Mouse (Mus musculus): ENCODE results near the gene Vav3. TPM values are rescaled to one million over a fixed set of nuclear protein-coding genes. Genes with fewer than 3 reads are reported as not detected.

Vav3 gene
- total RNA-seq, 1 experiment from 2014 or later = 71.3 TPM

- no peak for ATAC-seq (replicated peaks in 1 of 2; ENCODE audit: insufficient read depth in 1 of 2, low FRiP score in 2 of 2, low TSS enrichment in 1 of 2, low read depth in 1 of 2, poor library complexity in 2 of 2, severe bottlenecking in 2 of 2)
Measured at GRCm38 (mm10) chr3:109578347-109578746, 237.9 kb downstream of the Vav3 start.

GRCm38 (mm10) chr3:109578983-109579382, 238.5 kb downstream of the Vav3 start:
- no peak for ATAC-seq (replicated peaks in 1 of 2; ENCODE audit: insufficient read depth in 1 of 2, low FRiP score in 2 of 2, low TSS enrichment in 1 of 2, low read depth in 1 of 2, poor library complexity in 2 of 2, severe bottlenecking in 2 of 2)

- no peak for ATAC-seq (replicated peaks in 1 of 2; ENCODE audit: insufficient read depth in 1 of 2, low FRiP score in 2 of 2, low TSS enrichment in 1 of 2, low read depth in 1 of 2, poor library complexity in 2 of 2, severe bottlenecking in 2 of 2)
Measured at GRCm38 (mm10) chr3:109585946-109586345, 245.5 kb downstream of the Vav3 start.

GRCm38 (mm10) chr3:109592970-109593369, 252.5 kb downstream of the Vav3 start:
- no peak for ATAC-seq (replicated peaks in 1 of 2; ENCODE audit: insufficient read depth in 1 of 2, low FRiP score in 2 of 2, low TSS enrichment in 1 of 2, low read depth in 1 of 2, poor library complexity in 2 of 2, severe bottlenecking in 2 of 2)

GRCm38 (mm10) chr3:109596084-109596483, 255.6 kb downstream of the Vav3 start:
- no peak for ATAC-seq (replicated peaks in 1 of 2; ENCODE audit: insufficient read depth in 1 of 2, low FRiP score in 2 of 2, low TSS enrichment in 1 of 2, low read depth in 1 of 2, poor library complexity in 2 of 2, severe bottlenecking in 2 of 2)

- ATAC-seq (replicated peaks in 1 of 2; ENCODE audit: insufficient read depth in 1 of 2, low FRiP score in 2 of 2, low TSS enrichment in 1 of 2, low read depth in 1 of 2, poor library complexity in 2 of 2, severe bottlenecking in 2 of 2) = no peak
Measured at GRCm38 (mm10) chr3:109600699-109601451, 260.4 kb downstream of the Vav3 start.

- no peak for ATAC-seq (replicated peaks in 1 of 2; ENCODE audit: insufficient read depth in 1 of 2, low FRiP score in 2 of 2, low TSS enrichment in 1 of 2, low read depth in 1 of 2, poor library complexity in 2 of 2, severe bottlenecking in 2 of 2)
Measured at GRCm38 (mm10) chr3:109602753-109603152, 262.3 kb downstream of the Vav3 start.

- ATAC-seq (replicated peaks in 1 of 2; ENCODE audit: insufficient read depth in 1 of 2, low FRiP score in 2 of 2, low TSS enrichment in 1 of 2, low read depth in 1 of 2, poor library complexity in 2 of 2, severe bottlenecking in 2 of 2) = no peak
Measured at GRCm38 (mm10) chr3:109606121-109606520, 265.7 kb downstream of the Vav3 start.

GRCm38 (mm10) chr3:109621721-109622120, 281.3 kb downstream of the Vav3 start:
- ATAC-seq (replicated peaks in 1 of 2; ENCODE audit: insufficient read depth in 1 of 2, low FRiP score in 2 of 2, low TSS enrichment in 1 of 2, low read depth in 1 of 2, poor library complexity in 2 of 2, severe bottlenecking in 2 of 2) = no peak

- ATAC-seq (replicated peaks in 1 of 2; ENCODE audit: insufficient read depth in 1 of 2, low FRiP score in 2 of 2, low TSS enrichment in 1 of 2, low read depth in 1 of 2, poor library complexity in 2 of 2, severe bottlenecking in 2 of 2) = no peak
Measured at GRCm38 (mm10) chr3:109622361-109622760, 281.9 kb downstream of the Vav3 start.

- ATAC-seq (replicated peaks in 1 of 2; ENCODE audit: insufficient read depth in 1 of 2, low FRiP score in 2 of 2, low TSS enrichment in 1 of 2, low read depth in 1 of 2, poor library complexity in 2 of 2, severe bottlenecking in 2 of 2) = no peak
Measured at GRCm38 (mm10) chr3:109622816-109623215, 282.4 kb downstream of the Vav3 start.

GRCm38 (mm10) chr3:109623770-109624169, 283.3 kb downstream of the Vav3 start:
- ATAC-seq (replicated peaks in 1 of 2; ENCODE audit: insufficient read depth in 1 of 2, low FRiP score in 2 of 2, low TSS enrichment in 1 of 2, low read depth in 1 of 2, poor library complexity in 2 of 2, severe bottlenecking in 2 of 2) = no peak

GRCm38 (mm10) chr3:109636045-109636444, 295.6 kb downstream of the Vav3 start:
- ATAC-seq (replicated peaks in 1 of 2; ENCODE audit: insufficient read depth in 1 of 2, low FRiP score in 2 of 2, low TSS enrichment in 1 of 2, low read depth in 1 of 2, poor library complexity in 2 of 2, severe bottlenecking in 2 of 2) = no peak

GRCm38 (mm10) chr3:109639386-109639785, 298.9 kb downstream of the Vav3 start:
- ATAC-seq (replicated peaks in 1 of 2; ENCODE audit: insufficient read depth in 1 of 2, low FRiP score in 2 of 2, low TSS enrichment in 1 of 2, low read depth in 1 of 2, poor library complexity in 2 of 2, severe bottlenecking in 2 of 2) = no peak

- no peak for ATAC-seq (replicated peaks in 1 of 2; ENCODE audit: insufficient read depth in 1 of 2, low FRiP score in 2 of 2, low TSS enrichment in 1 of 2, low read depth in 1 of 2, poor library complexity in 2 of 2, severe bottlenecking in 2 of 2)
Measured at GRCm38 (mm10) chr3:109640796-109641195, 300.3 kb downstream of the Vav3 start.

- no peak for ATAC-seq (replicated peaks in 1 of 2; ENCODE audit: insufficient read depth in 1 of 2, low FRiP score in 2 of 2, low TSS enrichment in 1 of 2, low read depth in 1 of 2, poor library complexity in 2 of 2, severe bottlenecking in 2 of 2)
Measured at GRCm38 (mm10) chr3:109648242-109648641, 307.8 kb downstream of the Vav3 start.

- no peak for ATAC-seq (replicated peaks in 1 of 2; ENCODE audit: insufficient read depth in 1 of 2, low FRiP score in 2 of 2, low TSS enrichment in 1 of 2, low read depth in 1 of 2, poor library complexity in 2 of 2, severe bottlenecking in 2 of 2)
Measured at GRCm38 (mm10) chr3:109651479-109651878, 311.0 kb downstream of the Vav3 start.

- ATAC-seq (replicated peaks in 1 of 2; ENCODE audit: insufficient read depth in 1 of 2, low FRiP score in 2 of 2, low TSS enrichment in 1 of 2, low read depth in 1 of 2, poor library complexity in 2 of 2, severe bottlenecking in 2 of 2) = no peak
Measured at GRCm38 (mm10) chr3:109652860-109653631, 312.6 kb downstream of the Vav3 start.
